Mouse (Mus musculus) liver, embryonic 13.5 days (tissue): ENCODE data around the gene Mrpl39. TPM values are rescaled to one million over a fixed set of nuclear protein-coding genes. Genes with fewer than 3 reads are reported as not detected.

Experiments used
- ATAC-seq: fragments of 200-750 bp; cut with Nextera tagmentation; 2 replicates; pipeline ENCODE4 v1.8.0; 2017; ENCODE audit warnings: low read depth, mild to moderate bottlenecking, moderate number of reproducible peaks, moderate library complexity
- DNase-seq: peaks from one replicate; pipeline ENCODE4 v3.0.0; 2022
- H3K27ac ChIP-seq: fragments of 300-500 bp; sonication (generic); 2 replicates; pipeline ENCODE4 v1.5.1; 2015; ENCODE audit warnings: moderate library complexity, mild to moderate bottlenecking, inconsistent platforms
- H3K27me3 ChIP-seq: fragments of 300-500 bp; sonication (generic); 2 replicates; pipeline ENCODE4 v1.6.1; 2015; ENCODE audit warnings: mild to moderate bottlenecking, inconsistent platforms
- H3K36me3 ChIP-seq: fragments of 300-500 bp; sonication (generic); 2 replicates; pipeline ENCODE4 v1.6.1; 2015; ENCODE audit warnings: mild to moderate bottlenecking, inconsistent platforms
- H3K4me1 ChIP-seq: fragments of 300-500 bp; sonication (generic); replicated peaks from 2 replicates; pipeline ENCODE4 v1.6.1; 2015; ENCODE audit warnings: inconsistent platforms
- H3K4me2 ChIP-seq: fragments of 300-500 bp; sonication (generic); 2 replicates; pipeline ENCODE4 v1.6.1; 2015; ENCODE audit warnings: inconsistent platforms, mild to moderate bottlenecking, moderate library complexity
- H3K4me3 ChIP-seq: fragments of 300-500 bp; sonication (generic); replicated peaks from 2 replicates; pipeline ENCODE4 v1.5.1; 2015; ENCODE audit warnings: mild to moderate bottlenecking, inconsistent platforms
- H3K9ac ChIP-seq: fragments of 300-500 bp; sonication (generic); 2 replicates; pipeline ENCODE4 v1.6.1; 2015; ENCODE audit warnings: mild to moderate bottlenecking, inconsistent platforms
- H3K9me3 ChIP-seq: fragments of 300-500 bp; sonication (generic); replicated peaks from 2 replicates; pipeline ENCODE4 v1.6.1; 2016; ENCODE audit warnings: inconsistent platforms
- WGBS: fragments of 180-500 bp; shearing (Covaris S2); methylation state at CpG from one replicate; pipeline ENCODE4 v1.1.7; 2015; ENCODE audit not compliant: insufficient replicate concordance; 5-methylcytosine and 5-hydroxymethylcytosine counted together
- polyA plus RNA-seq: library from polyadenylated mRNA; unstranded; fragments of >200 nt; fragmentation: Nextera tagmentation; extraction: Ambion mirVana; gene quantifications from 2 replicates; pipeline ENCODE4 v1.2.1, GENCODE M21; 2015

Gene Mrpl39
- polyA plus RNA-seq, 1 experiment from 2014 or later, result 30.3 TPM

- peaks cover 49% of the 10 kb centered on the region for H3K27me3 ChIP-seq
- H3K4me3 ChIP-seq, result peak overlapping the region; percentile 55
- H3K27ac ChIP-seq, result no peak overlapping the region
- no peak overlapping the region for H3K9ac ChIP-seq
- WGBS, result 5% methylated on average over 15 of the region's 15 CpGs
- no peak for DNase-seq
- H3K36me3 ChIP-seq, result no peaks in the 10 kb centered on the region
- H3K9me3 ChIP-seq, result no peaks in the 10 kb centered on the region
- peak overlapping the region; percentile 73 for H3K4me2 ChIP-seq
- ATAC-seq, result no peak
- no peaks in the 10 kb centered on the region for H3K4me1 ChIP-seq
Measured at GRCm38 (mm10) chr16:84773268-84773861, 37.8 kb upstream of the Mrpl39 start.

GRCm38 (mm10) chr16:84772496-84773267 lies 37.1 kb upstream of the Mrpl39 start:
- H3K4me2 ChIP-seq, result no peak overlapping the region

GRCm38 (mm10) chr16:84771461-84771860 lies 35.9 kb upstream of the Mrpl39 start:
- Histone ChIP-seq H3K9ac (no peak overlapping the region), H3K27me3 (peaks cover 46% of the 10 kb centered on the region), H3K4me1 (no peaks in the 10 kb centered on the region), H3K9me3 (no peaks in the 10 kb centered on the region), H3K36me3 (no peaks in the 10 kb centered on the region), H3K4me2 (no peak overlapping the region), H3K27ac (no peak overlapping the region), H3K4me3 (no peak overlapping the region)
- WGBS, result 69% methylated on average over 2 of the region's 2 CpGs
- no peak for DNase-seq
- ATAC-seq, result no peak

More at GRCm38 (mm10) chr16:84772496-84773267, 37.1 kb upstream of the Mrpl39 start:
- WGBS, result 30% methylated on average over 8 of the region's 8 CpGs
- H3K9me3 ChIP-seq, result no peaks in the 10 kb centered on the region
- peaks cover 49% of the 10 kb centered on the region for H3K27me3 ChIP-seq
- no peak overlapping the region for H3K4me3 ChIP-seq
- H3K36me3 ChIP-seq, result no peaks in the 10 kb centered on the region
- no peak for ATAC-seq
- H3K27ac ChIP-seq, result no peak overlapping the region
- DNase-seq, result no peak
- H3K4me1 ChIP-seq, result no peaks in the 10 kb centered on the region
- H3K9ac ChIP-seq, result no peak overlapping the region

GRCm38 (mm10) chr16:84770891-84771290 lies 35.3 kb upstream of the Mrpl39 start:
- H3K9ac ChIP-seq, result no peak overlapping the region
- H3K4me2 ChIP-seq, result no peak overlapping the region
- H3K27me3 ChIP-seq, result peaks cover 41% of the 10 kb centered on the region
- ATAC-seq (no peak), DNase-seq (no peak)
- no peaks in the 10 kb centered on the region for H3K9me3 ChIP-seq
- no peak overlapping the region for H3K27ac ChIP-seq
- H3K36me3 ChIP-seq, result no peaks in the 10 kb centered on the region
- no peaks in the 10 kb centered on the region for H3K4me1 ChIP-seq
- no peak overlapping the region for H3K4me3 ChIP-seq
- WGBS, result 55% methylated on average over 7 of the region's 7 CpGs

- Histone ChIP-seq H3K9ac (no peak overlapping the region), H3K4me1 (no peaks in the 10 kb centered on the region), H3K27me3 (peaks cover 31% of the 10 kb centered on the region), H3K4me3 (no peak overlapping the region), H3K27ac (no peak overlapping the region), H3K4me2 (no peak overlapping the region), H3K9me3 (no peaks in the 10 kb centered on the region), H3K36me3 (no peaks in the 10 kb centered on the region)
- DNase-seq (no peak), ATAC-seq (no peak)
- WGBS, result 76% methylated on average over 19 of the region's 19 CpGs
Measured at GRCm38 (mm10) chr16:84769619-84770464, 34.3 kb upstream of the Mrpl39 start.

- 54% methylated on average over 4 of the region's 4 CpGs for whole genome bisulfite sequencing
- no peak overlapping the region for H3K27ac ChIP-seq
- ATAC-seq (no peak), DNase-seq (no peak)
- H3K4me1 ChIP-seq, result no peaks in the 10 kb centered on the region
- H3K4me2 ChIP-seq, result no peak overlapping the region
- no peaks in the 10 kb centered on the region for H3K36me3 ChIP-seq
- H3K9ac ChIP-seq, result no peak overlapping the region
- no peaks in the 10 kb centered on the region for H3K9me3 ChIP-seq
- H3K4me3 ChIP-seq, result no peak overlapping the region
- peaks cover 24% of the 10 kb centered on the region for H3K27me3 ChIP-seq
Measured at GRCm38 (mm10) chr16:84769182-84769581, 33.6 kb upstream of the Mrpl39 start.

GRCm38 (mm10) chr16:84767956-84768355 lies 32.4 kb upstream of the Mrpl39 start:
- ATAC-seq, result no peak
- 59% methylated on average over 8 of the region's 8 CpGs for WGBS
- no peaks in the 10 kb centered on the region for H3K9me3 ChIP-seq

GRCm38 (mm10) chr16:84745721-84746306 lies 10.3 kb upstream of the Mrpl39 start:
- no peaks in the 10 kb centered on the region for H3K36me3 ChIP-seq
- H3K27ac ChIP-seq, result no peak overlapping the region
- no peaks in the 10 kb centered on the region for H3K9me3 ChIP-seq
- WGBS, result 56% methylated on average over 6 of the region's 6 CpGs
- H3K9ac ChIP-seq, result no peak overlapping the region
- no peak overlapping the region for H3K4me3 ChIP-seq
- H3K27me3 ChIP-seq, result no peaks in the 10 kb centered on the region
- ATAC-seq (no peak), DNase-seq (no peak)
- no peaks in the 10 kb centered on the region for H3K4me1 ChIP-seq
- H3K4me2 ChIP-seq, result no peak overlapping the region

More at GRCm38 (mm10) chr16:84767956-84768355, 32.4 kb upstream of the Mrpl39 start:
- Histone ChIP-seq H3K27me3 (peaks cover 12% of the 10 kb centered on the region), H3K4me1 (no peaks in the 10 kb centered on the region), H3K27ac (no peak overlapping the region), H3K36me3 (no peaks in the 10 kb centered on the region), H3K9ac (no peak overlapping the region), H3K4me3 (no peak overlapping the region), H3K4me2 (no peak overlapping the region)
- DNase-seq, result no peak

DNA sequence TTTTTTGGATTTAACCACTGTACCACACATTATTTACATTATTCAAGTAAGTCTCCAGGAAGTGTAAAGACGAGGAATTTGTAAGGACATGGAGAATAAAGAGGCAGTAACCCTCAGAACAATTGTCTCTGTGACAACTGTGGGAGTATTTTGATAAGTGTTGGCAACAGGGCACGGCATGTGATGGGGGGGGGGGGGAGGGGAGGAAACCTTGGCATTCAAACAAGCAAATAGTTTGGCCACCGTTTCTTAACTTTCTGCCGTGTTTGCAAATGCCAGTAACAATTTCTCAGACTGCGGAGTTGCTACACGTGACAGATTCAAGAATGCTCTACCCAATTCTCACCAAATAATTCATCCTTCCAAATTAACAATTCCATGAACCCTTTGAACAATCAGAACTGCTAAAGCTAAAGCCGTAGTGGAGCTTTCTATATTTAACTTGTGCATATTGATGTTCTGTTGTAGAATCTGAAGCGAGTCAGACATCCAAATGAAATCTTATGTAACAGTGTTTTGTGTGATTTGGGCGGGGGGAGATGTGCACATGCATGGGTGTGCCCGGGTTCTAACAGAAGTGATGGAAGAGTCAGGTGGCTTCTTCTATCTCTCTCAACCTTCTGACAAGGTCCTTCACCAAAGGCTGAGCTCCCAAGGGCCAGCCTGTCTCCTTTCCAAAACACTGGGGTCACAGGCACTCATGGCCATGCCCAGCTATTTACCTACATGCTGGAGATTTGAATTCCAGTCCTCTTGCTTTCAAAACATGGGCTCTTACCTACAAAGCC lies 9.4 kb upstream of the Mrpl39 start:
- DNase-seq (no peak), ATAC-seq (no peak)
- H3K36me3 ChIP-seq, result no peaks in the 10 kb centered on the region
- 54% methylated on average over 10 of the region's 10 CpGs for WGBS
- no peaks in the 10 kb centered on the region for H3K4me1 ChIP-seq
- H3K9ac ChIP-seq, result no peak overlapping the region
- no peak overlapping the region for H3K4me2 ChIP-seq
- no peaks in the 10 kb centered on the region for H3K27me3 ChIP-seq
- H3K27ac ChIP-seq, result no peak overlapping the region
- H3K9me3 ChIP-seq, result no peaks in the 10 kb centered on the region
- H3K4me3 ChIP-seq, result no peak overlapping the region

DNA sequence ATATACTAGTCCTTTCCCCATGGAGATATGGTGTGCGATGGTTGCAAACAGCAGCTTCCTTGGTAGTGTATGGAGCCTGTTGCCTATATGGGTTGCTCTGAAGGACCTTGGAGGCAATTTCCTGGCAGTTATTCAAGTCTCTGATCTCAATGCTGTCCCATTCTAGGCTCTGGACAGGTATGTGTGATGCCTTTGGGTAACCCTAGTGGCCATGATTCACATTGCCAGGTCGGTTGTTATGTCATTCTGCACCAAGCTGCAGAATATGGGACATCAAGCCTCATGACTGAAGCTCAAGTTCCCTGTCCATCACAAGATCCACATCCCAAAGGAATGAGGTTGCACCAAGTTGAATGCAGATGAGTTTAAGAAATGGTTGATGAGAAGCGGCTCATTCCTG lies 1.8 kb upstream of the Mrpl39 start:
- Histone ChIP-seq H3K4me2 (no peak overlapping the region), H3K9me3 (no peaks in the 10 kb centered on the region), H3K4me3 (no peak overlapping the region), H3K27ac (no peak overlapping the region), H3K9ac (no peak overlapping the region), H3K36me3 (no peaks in the 10 kb centered on the region), H3K27me3 (no peaks in the 10 kb centered on the region), H3K4me1 (peaks cover 16% of the 10 kb centered on the region)
- 68% methylated on average over 3 of the region's 3 CpGs for WGBS
- ATAC-seq (no peak), DNase-seq (no peak)
